Mouse (Mus musculus): Measurements from ENCODE around the gene Tspan9.

Gene Tspan9

DNA sequence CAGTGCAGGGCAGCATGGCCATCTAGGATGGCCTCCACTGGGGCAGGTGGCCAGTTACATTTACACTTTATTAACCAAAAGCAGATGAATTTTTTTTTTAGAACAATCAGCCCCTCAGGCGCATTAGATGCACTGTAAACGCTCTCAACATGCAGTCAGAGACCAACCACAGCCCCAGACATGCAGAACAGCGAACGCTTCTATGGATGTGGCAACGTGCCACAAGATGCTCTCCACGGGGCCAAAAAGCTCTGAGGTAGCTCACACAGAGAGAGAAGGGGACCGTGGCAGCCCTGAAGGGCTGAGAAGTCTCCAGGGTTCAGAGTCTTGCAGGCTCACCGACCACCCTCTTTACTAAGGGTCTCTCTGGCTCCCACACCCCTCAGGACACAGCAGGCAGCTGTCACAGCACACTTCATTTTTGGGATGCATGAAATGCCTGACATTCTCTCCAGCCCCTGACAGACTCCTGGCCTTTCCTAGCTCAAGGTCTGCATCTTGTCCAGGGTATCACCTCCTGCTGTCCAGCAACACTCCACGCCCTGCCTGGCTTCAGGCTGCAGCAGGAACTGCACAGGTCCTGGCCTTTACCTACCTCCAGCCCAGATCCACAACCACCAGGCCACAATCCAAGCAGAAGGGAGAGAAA, 63.7 kb downstream of the Tspan9 start:
- DNase-seq (ENCODE audit: extremely low read depth, low read depth, low spot score), result no peak

DNA sequence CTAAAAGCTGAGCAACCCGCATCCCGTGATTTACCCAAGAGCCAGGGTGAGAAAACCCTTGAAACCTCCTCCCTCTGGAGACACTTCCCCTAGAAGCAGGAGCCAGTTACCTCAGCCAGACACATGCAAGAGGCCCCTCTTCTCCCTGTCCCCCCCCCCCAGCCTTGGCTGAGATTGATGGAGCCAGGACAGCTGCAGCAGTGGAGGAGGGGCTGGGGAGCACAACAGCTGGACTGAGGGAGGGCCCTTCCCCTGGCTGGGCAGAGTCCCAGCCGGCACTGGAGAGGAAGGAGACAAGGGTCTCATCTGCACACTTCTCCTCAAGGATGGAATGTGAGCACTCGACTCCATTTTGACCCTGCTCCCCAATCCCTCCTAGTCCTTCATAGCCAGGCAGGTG, 64.9 kb downstream of the Tspan9 start:
- DNase-seq (ENCODE audit: extremely low read depth, low read depth, low spot score), result no peak

DNA sequence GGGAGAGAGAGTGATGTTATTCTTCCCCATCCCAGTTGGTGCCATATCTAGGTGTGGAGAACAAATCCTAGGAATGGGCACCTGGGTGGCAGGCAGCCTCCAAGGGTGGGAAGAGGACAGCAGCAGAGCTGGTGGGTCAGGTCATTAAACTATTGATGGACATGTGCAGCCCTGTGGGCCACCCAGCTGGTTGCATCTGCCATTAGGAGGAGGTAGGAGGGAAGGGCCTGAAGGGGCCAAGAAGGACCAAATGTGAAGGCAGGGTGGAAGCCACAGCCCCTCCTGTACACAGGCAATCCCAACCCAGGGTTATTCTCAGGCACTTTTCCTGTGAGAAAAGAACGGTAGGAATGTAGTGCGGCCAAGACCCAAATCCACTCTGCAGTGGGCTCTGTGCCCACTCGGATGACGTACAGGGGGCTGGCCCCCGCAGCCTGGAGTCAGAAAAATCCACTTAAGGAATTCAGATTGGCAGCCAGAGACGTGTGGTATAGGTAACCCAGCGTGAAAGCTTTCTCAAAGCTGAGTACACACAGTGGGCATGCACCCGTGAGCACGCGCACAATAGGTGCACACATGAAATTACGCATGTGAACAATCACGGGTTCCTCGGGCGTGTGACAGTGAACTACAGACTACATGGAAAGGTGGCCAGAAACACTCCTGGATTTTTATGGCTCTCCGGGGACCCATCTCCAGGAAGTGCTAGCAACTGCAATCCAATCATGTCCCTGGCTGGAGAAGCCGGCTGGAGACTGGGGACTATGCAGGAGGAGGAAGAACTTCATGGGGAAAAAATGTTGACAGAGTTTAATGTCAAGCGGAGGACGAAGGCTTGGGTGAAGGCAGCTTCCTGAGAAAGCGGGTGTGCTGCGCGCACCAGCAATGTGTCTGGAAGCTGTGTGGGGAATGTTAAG, 67.0 kb downstream of the Tspan9 start:
- no peak for DNase-seq (ENCODE audit: extremely low read depth, low read depth, low spot score)

DNA sequence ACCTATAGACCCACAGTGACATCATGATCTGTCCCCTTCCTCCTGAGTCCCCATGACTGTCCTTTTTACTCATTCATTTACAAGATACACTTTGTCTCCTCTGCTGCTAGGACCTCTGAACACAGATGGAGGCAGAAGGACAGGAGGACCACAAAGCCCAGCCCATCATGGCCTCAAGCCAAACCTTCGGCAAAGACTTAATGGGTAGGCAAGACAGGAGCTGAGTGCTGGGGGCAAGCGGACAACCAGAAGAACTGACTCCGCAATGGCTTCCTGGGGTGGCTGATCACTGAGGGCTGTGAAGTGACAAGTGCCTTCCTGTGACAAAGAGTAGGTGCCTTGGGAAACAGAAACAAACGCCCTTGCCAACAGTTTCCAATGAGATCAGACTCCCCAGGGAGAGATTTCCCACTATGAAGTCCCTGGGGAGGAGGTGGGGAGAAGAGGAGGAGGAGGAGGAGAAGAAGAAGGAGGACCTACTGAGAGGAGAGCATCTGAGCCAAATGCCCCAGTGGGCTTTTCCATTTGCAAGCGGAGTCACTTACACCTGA, 67.9 kb downstream of the Tspan9 start:
- DNase-seq (ENCODE audit: extremely low read depth, low read depth, low spot score), result no peak

DNA sequence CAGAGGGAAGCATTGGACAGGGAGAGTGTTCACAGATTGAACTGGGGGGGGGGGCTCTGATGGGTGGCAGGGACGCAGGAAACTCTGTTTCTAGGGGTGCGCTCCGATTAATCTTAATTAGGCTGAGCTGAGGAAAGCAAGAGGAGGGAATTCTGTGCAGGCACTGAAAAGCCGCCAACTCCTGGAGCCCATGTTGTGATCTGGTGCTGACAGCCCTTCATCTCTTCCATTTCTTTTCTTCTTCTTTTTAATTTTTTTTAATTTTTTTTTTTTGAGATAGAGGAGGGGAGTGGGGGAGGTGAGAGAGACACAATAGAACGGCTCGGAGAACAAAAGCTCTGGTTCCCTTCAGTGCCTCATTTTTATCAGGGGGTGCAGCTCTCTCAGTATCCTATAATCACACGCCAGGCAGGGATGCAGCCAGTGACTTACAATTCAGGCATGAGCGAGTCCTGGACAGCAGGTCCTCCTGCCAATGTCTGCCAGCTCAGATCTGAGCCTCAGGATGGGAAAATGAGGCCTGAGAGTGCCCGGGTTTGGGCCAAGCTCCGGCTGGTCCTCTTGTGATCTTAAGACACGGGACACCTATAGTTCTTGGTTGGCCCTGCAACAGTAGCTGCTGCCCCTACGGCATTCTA, 72.4 kb downstream of the Tspan9 start:
- DNase-seq (ENCODE audit: extremely low read depth, low read depth, low spot score), result no peak

DNA sequence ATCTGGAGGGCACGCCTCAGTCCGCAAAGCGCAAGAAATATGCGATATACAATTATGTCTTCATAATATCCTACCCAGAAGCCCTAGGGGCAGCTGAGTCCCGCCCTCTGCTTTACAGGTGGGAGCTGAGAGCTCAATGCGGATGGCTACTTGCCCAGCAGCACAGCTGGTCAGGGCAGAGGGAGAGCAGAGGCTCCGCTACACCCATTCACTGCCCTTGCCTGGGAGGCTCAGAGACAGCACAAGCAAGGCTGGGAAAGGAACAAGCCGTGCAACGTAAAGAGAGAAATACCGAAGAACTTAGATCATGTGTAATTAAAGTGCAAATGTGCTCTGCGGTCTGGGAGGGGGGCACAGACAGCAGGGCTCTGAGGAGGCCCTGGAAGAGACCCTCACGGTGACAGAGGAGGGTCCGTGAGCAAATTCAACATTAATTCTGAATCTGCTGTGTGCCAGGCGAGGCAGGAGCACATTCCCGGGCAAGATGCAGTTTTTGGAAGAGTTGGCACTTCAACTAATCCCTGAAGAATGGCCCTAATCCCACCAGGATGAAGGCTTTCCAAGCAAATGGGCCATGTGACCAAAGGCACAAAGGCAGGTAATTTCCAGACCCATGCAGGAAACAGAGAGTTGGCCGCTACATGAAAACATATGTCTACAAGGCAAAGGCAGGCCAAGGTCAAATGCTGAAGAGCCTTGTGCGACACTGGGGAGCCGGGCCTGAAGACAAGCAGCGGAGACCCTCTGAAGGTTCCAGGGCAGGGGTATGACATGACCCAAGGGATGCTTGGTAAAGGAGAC, 73.1 kb downstream of the Tspan9 start:
- DNase-seq (ENCODE audit: extremely low read depth, low read depth, low spot score), result no peak

DNA sequence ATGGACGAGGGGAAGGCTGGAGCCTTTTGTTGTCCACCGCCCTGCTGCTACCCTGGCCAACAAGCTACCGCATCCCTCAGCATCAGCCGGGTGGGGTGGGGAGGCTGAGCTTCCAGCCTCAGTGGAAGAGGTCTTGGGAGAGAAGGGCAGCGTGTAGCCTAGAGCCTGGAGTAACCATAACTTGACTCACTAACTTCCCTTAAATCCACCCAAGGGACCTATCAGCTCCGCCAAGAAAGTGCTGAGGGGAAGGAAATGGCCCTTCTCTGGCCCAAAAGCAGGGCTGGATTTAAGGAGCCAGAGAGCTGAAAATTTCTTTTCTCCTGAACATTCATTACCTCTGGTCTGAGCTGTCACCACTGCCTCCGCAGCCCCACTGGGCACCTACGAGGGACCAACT, 75.2 kb downstream of the Tspan9 start:
- DNase-seq (ENCODE audit: extremely low read depth, low read depth, low spot score), result no peak

DNA sequence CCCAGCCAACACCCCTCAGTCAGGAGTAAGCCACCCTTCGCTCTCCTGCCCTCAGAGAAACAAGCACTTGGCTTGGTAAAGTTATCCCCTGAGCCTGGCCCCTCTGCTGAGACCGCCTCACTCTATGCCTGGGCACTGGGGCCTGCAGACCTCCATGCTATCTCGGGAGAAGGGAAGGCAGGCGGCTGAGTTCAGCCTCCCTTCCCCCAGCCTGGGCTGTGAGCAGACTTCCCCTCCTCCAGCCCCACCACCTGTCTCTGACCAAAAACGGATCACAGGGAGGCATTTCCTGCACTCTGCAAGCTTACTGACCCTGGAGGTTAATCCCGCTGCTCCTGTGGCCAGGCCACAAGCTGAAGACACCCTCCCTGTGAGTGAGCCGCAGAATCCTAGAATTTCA, 77.4 kb downstream of the Tspan9 start:
- DNase-seq (ENCODE audit: extremely low read depth, low read depth, low spot score), result no peak

DNA sequence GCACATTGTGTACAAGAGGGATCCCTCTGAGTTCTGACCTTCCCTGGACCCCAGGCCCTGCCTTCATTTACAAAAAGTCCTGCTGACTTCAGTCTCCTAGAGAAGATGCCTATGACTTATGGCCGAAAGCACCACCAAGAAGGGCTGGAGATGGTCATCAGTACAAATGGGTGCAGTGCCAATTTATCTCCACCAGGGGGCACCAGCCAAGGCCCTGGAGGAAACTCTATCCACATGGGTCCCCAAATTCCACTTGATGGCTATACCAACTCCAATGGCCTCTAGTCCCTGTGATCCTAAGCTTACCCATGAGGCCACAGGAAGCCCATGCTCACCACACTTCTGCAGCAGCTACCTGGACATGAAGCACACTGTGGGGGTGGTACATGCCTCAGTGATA, 79.9 kb downstream of the Tspan9 start:
- DNase-seq (ENCODE audit: extremely low read depth, low read depth, low spot score), result no peak

DNA sequence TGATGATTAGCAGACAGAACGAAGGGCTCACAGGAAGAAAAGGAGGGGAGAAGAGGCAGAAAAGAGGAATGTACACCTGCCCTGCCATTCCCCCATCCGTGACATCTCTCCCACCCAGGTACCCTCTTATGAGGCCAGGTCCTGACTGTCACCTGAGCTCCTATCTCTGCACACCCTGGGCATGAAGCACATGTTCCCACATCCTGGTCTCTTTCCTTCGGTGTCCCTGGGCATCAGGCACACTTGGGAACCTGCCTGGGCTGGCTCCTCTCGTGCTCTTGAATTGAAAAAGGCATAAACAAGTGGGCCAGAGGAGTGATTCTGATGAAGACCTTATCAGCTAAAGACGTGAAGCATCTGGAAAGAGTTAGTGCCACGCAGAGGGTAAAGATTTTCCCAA, 80.6 kb downstream of the Tspan9 start:
- DNase-seq (ENCODE audit: extremely low read depth, low read depth, low spot score), result no peak

DNA sequence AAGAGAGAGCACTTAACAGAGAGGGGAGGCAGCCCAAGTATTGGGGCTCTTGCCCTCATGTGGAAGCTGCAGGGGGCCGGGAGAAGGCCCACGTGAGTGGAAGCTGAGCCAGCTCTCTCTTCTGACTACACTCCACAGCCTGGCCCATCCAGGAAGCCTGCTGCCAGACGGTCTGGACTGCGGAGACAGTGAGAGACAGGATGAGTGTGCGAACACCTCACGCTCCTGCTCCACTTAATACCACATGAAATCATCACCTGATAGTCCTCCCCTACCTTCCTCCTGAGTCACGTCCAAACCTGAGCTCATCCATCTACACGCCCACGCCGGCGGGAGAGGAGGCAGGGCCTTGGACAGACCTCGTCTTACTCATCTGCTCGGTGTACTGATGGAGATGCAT, 81.2 kb downstream of the Tspan9 start:
- DNase-seq (ENCODE audit: extremely low read depth, low read depth, low spot score), result peak; percentile 11

DNA sequence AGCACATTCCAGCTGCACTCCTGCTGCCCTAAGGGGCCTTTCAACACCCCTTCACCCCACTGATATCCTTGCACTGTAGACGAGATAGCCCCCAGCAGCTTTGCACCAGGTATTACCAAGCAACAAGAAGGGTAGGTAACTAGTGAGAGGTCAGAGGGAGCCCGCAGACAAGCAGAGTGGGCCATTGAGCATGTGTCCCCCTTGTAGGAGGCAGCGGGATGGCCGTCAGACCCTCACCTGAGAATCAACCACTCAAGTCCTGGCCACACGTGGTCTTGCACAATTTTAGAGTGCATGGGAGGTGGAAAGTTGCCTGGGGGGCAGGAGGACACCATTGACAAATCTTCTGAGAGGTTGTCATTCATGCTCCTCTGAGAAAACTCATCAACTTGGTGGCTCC, 82.1 kb downstream of the Tspan9 start:
- DNase-seq (ENCODE audit: extremely low read depth, low read depth, low spot score), result no peak

DNA sequence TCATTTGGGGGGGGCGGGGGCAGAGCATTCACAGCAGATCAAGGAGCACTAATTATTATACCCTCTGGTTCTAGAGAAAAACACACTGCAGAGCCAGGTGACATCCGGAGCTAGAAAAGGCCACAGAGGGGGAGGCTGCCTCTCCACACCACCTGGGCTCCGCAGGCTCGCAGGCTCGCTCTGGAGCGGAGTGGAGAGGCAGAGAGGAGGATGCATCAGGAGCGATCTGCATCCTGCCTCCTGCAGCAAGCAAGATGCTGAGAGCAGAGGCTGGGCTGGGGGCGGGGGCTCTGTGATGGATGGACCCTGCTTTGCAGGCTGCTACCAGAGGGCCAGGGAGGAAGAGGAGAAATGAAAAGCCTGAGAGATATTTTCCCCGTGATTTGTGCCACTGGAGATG, 84.8 kb downstream of the Tspan9 start:
- DNase-seq (ENCODE audit: extremely low read depth, low read depth, low spot score), result no peak

DNA sequence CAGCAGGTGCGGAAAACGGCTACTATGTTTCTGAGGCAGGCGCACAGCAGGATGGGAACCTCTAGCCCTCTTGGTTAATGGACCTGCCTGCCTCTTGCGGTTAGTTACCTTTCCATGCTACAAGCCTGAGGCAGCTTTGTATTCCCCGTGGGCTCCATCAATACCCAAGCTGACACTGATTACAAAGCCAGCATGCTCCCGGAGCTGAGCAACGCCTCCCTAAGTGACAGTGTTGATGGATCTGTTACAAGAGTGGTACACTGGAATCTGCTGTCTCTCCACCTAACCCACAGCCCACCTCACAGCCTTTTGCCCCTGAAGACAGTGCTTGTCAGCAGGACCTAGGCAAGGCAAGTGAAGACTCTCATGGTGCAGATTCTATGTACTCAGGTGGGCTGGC, 85.2 kb downstream of the Tspan9 start:
- no peak for DNase-seq (ENCODE audit: extremely low read depth, low read depth, low spot score)

DNA sequence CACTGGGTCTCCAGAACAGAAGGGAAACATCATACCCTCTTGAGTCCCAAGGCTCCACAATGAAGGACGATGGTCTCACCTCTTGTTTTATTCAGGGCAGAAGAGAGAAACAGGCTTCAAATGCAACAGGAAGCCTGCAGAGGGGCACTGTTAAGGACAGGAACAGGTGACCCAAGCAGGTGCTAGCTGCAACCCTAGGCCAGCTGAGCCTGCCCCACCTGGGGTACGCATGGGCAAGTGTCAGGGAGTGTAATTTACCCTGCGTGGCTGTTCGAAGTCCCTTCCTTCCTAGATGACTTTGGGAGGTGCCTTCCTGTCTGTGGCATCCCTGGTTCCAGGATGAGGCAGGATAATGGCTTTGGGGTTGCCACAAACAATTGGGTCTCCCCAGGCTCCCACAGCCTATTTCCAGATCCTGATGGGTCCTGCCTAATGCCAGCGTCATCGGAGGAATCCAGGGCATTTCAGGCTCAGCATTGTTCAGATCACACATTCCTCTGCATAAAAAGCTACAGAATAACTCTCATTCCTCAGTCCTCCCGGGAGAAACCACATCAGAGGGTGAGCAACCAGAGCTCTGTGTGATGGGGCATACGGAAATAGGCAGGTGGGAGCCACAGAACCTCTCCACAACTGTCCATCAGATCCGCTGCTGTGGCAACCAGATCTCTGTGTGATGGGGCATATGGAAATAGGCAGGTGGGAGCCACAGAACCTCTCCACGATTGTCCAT, 90.2 kb downstream of the Tspan9 start:
- DNase-seq (ENCODE audit: extremely low read depth, low read depth, low spot score), result no peak

DNA sequence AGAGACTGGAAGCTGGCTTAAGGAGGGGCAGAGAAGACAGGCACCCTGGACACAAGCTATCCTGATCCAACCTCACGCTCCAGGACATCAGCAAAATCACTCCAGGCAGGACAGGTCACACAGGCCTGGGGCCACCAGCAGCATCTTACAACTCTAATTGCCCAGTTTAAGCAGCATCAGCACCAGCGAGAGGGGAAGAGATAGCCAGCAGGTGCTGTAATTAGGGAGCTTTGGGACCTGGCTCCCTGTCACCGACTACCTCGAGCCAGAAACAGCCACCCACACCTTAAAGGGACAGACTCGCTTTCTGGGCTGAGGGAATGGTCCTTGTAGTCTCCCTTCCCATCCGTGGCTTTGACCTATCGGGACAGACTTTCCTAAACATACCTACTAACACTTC, 95.7 kb downstream of the Tspan9 start:
- DNase-seq (ENCODE audit: extremely low read depth, low read depth, low spot score), result no peak

DNA sequence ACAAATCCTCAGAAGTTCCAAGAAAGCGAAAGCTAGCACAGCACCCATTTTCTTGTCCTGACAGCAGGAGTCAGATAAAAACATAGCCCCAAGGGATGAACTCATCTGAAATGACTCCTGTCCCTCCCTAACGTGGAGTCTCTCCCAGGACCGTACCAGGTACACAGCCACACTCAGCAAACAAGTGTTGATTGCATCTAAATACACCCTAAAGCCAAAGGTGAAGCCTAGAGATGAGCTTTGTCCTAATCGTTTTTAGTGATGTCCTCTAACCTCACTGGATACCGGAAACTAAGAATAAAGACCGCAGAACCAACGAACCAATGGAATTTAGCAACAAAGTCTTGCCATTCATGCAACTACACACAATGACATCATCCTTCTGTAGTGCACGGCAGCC, 96.2 kb downstream of the Tspan9 start:
- no peak for DNase-seq (ENCODE audit: extremely low read depth, low read depth, low spot score)

DNA sequence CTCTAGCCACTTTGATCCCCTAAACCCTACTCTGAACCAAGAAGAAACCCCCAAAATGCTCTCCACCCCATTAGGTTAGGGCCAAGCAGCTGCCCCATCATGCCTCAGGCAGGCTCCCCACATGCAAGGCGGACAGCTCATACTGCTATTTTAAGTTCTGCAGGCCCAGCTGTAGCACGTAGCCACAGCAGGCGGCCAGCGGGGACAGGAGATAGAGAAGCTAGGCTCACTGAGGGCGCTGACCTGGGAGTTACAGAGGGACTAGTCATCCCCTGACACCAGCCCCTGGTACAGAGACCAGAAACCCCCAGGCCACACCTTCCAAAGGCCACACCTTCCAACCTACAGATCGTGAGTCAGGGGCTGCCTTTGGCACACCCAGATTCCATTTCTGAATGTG, 96.6 kb downstream of the Tspan9 start:
- no peak for DNase-seq (ENCODE audit: extremely low read depth, low read depth, low spot score)

DNA sequence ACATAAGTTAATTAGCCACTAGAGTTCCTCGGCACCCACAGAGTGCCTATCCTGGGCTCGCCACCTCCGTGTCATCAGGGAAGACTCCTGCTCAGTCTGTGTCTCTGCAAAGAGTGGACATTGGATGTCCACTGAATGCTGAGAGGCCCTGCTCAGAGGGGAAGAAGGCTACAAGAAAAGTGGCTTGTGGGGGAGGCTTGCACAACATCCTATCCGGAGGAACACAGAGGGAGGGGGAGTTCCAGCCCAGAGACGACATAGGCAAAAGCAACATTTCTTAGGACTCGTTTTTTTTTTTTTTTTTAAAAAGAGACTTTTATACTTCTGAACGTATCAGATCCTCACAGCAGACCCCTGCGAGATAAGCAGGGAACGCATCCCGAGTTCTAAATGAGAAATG, 98.7 kb downstream of the Tspan9 start:
- no peak for DNase-seq (ENCODE audit: extremely low read depth, low read depth, low spot score)

DNA sequence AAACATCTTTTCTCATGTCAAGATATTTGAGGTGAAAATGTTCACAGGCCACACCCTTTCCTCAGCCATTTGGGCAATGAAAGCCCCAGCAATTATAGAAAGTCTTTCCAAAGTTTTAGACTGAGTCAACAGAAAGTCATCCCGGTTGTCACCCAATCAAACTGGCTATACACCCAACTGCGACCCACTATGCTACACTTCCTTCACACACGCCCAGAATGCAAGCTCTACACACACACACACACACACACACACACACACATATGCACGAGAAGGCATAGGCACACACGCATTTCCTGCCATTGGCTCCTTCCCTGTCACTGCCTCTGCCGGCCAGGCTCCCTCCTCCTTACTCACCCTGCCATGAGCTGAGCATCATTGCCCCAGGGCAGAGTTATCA, 99.9 kb downstream of the Tspan9 start:
- DNase-seq (ENCODE audit: extremely low read depth, low read depth, low spot score), result no peak

All from fat pad, adult 2 months (tissue).